Mouse (Mus musculus) MEL (cell line): ENCODE measurements around the gene Adam33.

Experiments
- CTCF ChIP-seq, 3 experiments: IDR thresholded peaks in 2 of 3; conservative IDR thresholded peaks in 1 of 3; 2 replicates each; pipeline ENCODE4 v1.5.1; 2011 to 2012; ENCODE audit warnings: low read length in 3 of 3, low read depth in 2 of 3, mild to moderate bottlenecking in 2 of 3, improper control_type of control experiment in 1 of 3, inconsistent platforms in 1 of 3, mixed read lengths in 1 of 3, moderate library complexity in 1 of 3; ENCODE audit not compliant: control insufficient read depth in 1 of 3, insufficient read depth in 1 of 3, poor library complexity in 1 of 3, severe bottlenecking in 1 of 3
- HCFC1 ChIP-seq: IDR thresholded peaks from 2 replicates; pipeline ENCODE4 v1.6.1; 2012; ENCODE audit warnings: low read depth, mild to moderate bottlenecking, inconsistent platforms, low read length, improper control_type of control experiment, moderate library complexity
- KAT2A ChIP-seq: conservative IDR thresholded peaks from 2 replicates; pipeline ENCODE4 v1.6.1; 2012; ENCODE audit warnings: low read depth, low read length, improper control_type of control experiment, inconsistent platforms
- POLR2A ChIP-seq, 2 experiments: IDR thresholded peaks; 2 replicates each; pipeline ENCODE4 v1.6.1; 2011 to 2012; ENCODE audit warnings: low read length in 2 of 2, mild to moderate bottlenecking in 2 of 2, control low read depth in 1 of 2, improper control_type of control experiment in 1 of 2, low read depth in 1 of 2, moderate library complexity in 1 of 2; ENCODE audit not compliant: control insufficient read depth in 1 of 2, insufficient read depth in 1 of 2, poor library complexity in 1 of 2
- TCF12 ChIP-seq: IDR thresholded peaks from 2 replicates; pipeline ENCODE4 v1.6.1; 2014; ENCODE audit warnings: low read depth, mild to moderate bottlenecking, inconsistent platforms, low read length, improper control_type of control experiment, moderate library complexity
- ZC3H11A ChIP-seq: IDR thresholded peaks from 2 replicates; pipeline ENCODE4 v1.6.1; 2012; ENCODE audit warnings: low read depth, mild to moderate bottlenecking, inconsistent platforms, low read length, improper control_type of control experiment

DNA sequence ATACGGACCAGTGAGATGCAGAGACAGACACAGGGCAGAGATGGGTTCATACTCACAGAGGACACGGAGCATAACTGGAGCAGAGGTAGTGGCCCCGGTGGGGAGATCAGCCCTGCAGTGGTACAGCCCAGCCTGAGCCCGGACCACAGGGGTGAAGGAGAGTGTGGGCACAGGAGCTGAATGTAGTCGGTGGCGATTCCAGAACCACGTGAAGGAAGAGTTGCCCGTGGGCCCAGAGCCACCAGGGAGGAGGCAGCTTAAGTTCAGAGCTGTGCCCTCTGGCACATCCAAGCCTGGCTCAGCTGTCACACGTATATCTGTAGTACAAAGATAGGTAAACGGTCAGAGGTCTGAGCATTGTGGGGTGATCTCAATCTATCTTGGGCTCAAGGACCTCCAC is 8.9 kb upstream of the Adam33 start:
- no peak for TF ChIP-seq KAT2A
- TF ChIP-seq CTCF (IDR thresholded peaks at IDR 0.05 in 2 of 3, conservative IDR thresholded peaks at IDR 0.05 in 1 of 3; ENCODE audit: control insufficient read depth in 1 of 3, insufficient read depth in 1 of 3, low read depth in 2 of 3, low read length in 3 of 3, poor library complexity in 1 of 3, severe bottlenecking in 1 of 3), result no peak
- TF ChIP-seq TCF12, result no peak
- no peak for TF ChIP-seq POLR2A (IDR thresholded peaks at IDR 0.05; ENCODE audit: control insufficient read depth in 1 of 2, insufficient read depth in 1 of 2, low read depth in 1 of 2, low read length in 2 of 2, poor library complexity in 1 of 2)
- no peak for TF ChIP-seq HCFC1
- no peak for TF ChIP-seq ZC3H11A
